Mouse (Mus musculus) bone marrow macrophage, adult 2 months (primary cell): Measurements from ENCODE around the gene Golga5.

Source experiments
- CTCF ChIP-seq: IDR thresholded peaks from 2 replicates; pipeline ENCODE4 v1.5.1; 2012; ENCODE audit warnings: low read depth, mild to moderate bottlenecking, low read length, moderate library complexity
- POLR2A ChIP-seq: IDR thresholded peaks from 2 replicates; pipeline ENCODE4 v1.6.1; 2012; ENCODE audit warnings: mild to moderate bottlenecking, low read depth, low read length, borderline replicate concordance

GRCm38 (mm10) chr12:102527989-102528388 lies 59.1 kb downstream of the Golga5 start:
- TF ChIP-seq POLR2A = no peak
- no peak for TF ChIP-seq CTCF
